13 mouse cellular contexts compared by ENCODE assay signal in genomic region chr12:71450128-71450527, GRCm38 (mm10).
DNase-seq lines count a peak whose midpoint lies in the region; ATAC-seq lines count a peak whose summit lies in the region.
"Had no signal": no experiment of that assay in that cellular context is flagged by ENCODE, and none has a peak within 500 bp of the region (broad histone marks: within the 10 kb centered on the region; RNA-seq: fewer than 3 reads in every experiment).

No protein-coding gene starts in this region.

- H3K27me3 ChIP-seq in heart, embryonic 12.5 days (replicated peaks) = no peaks in the 10 kb centered on the region
- H3K27me3 ChIP-seq in limb, embryonic 13.5 days = no peaks in the 10 kb centered on the region
- H3K27me3 ChIP-seq: midbrain, embryonic 12.5 days; neural tube, embryonic 15.5 days had no signal

- ATAC-seq in heart, embryonic 12.5 days (ENCODE audit: insufficient number of reproducible peaks, low FRiP score) = no peak
- no peak for ATAC-seq in limb, embryonic 13.5 days (ENCODE audit: low FRiP score, low read depth)
- ATAC-seq: CD4-positive, CD25-positive, alpha-beta regulatory T cell, adult 4 months had no signal

- 65% methylated on average over 4 of the region's 4 CpGs for WGBS in heart, embryonic 12.5 days
- WGBS in limb, embryonic 13.5 days = 65% methylated on average over 4 of the region's 4 CpGs

- no peaks in the 10 kb centered on the region for H3K36me3 ChIP-seq in heart, embryonic 12.5 days
- no peaks in the 10 kb centered on the region for H3K36me3 ChIP-seq in limb, embryonic 13.5 days
- H3K36me3 ChIP-seq: midbrain, embryonic 12.5 days; neural tube, embryonic 15.5 days had no signal

- peaks cover 7% of the 10 kb centered on the region for H3K4me1 ChIP-seq in heart, embryonic 12.5 days (replicated peaks)
- peaks cover 19% of the 10 kb centered on the region for H3K4me1 ChIP-seq in limb, embryonic 13.5 days
- H3K4me1 ChIP-seq: midbrain, embryonic 12.5 days; neural tube, embryonic 15.5 days had no signal

- H3K27ac ChIP-seq in heart, embryonic 12.5 days (ENCODE audit: poor library complexity, severe bottlenecking) = no peak overlapping the region
- peak overlapping the region; percentile 75; the same call in 1 of the 2 replicates for H3K27ac ChIP-seq in limb, embryonic 13.5 days
- H3K27ac ChIP-seq: midbrain, embryonic 12.5 days; neural tube, embryonic 15.5 days had no signal

- H3K9ac ChIP-seq in heart, embryonic 12.5 days = no peak overlapping the region
- no peak overlapping the region for H3K9ac ChIP-seq in limb, embryonic 13.5 days
- H3K9ac ChIP-seq: midbrain, embryonic 12.5 days; neural tube, embryonic 15.5 days had no signal

- H3K4me2 ChIP-seq in heart, embryonic 12.5 days = no peak overlapping the region
- H3K4me2 ChIP-seq in limb, embryonic 13.5 days (replicated peaks) = no peak overlapping the region
- H3K4me2 ChIP-seq: liver, embryonic 11.5 days; midbrain, embryonic 12.5 days; neural tube, embryonic 15.5 days had no signal

- DNase-seq in heart, adult 9 months (ENCODE audit: low spot score in 2 of 2) = peak; percentile 22 to 47
- DNase-seq in adrenal gland, postnatal 10 days = peak; percentile 41
- peak; percentile 27 to 33 for DNase-seq in adrenal gland, postnatal 36 days
- no peak for DNase-seq in thymus, postnatal 10 days (ENCODE audit: low spot score in 2 of 2)
- DNase-seq in layer of hippocampus, postnatal 14 days (ENCODE audit: low spot score in 2 of 2) = no peak
- DNase-seq: cerebellum, adult 11 months; cerebellum, postnatal 25 days had no signal

- no peak overlapping the region for H3K4me3 ChIP-seq in heart, embryonic 12.5 days
- H3K4me3 ChIP-seq in limb, embryonic 13.5 days = no peak overlapping the region
- H3K4me3 ChIP-seq: midbrain, embryonic 12.5 days; neural tube, embryonic 15.5 days had no signal

- H3K9me3 ChIP-seq in heart, embryonic 12.5 days (replicated peaks) = no peaks in the 10 kb centered on the region
- H3K9me3 ChIP-seq in limb, embryonic 13.5 days = no peaks in the 10 kb centered on the region
- H3K9me3 ChIP-seq: midbrain, embryonic 12.5 days; neural tube, embryonic 15.5 days had no signal

Comparison
In these comparisons a context has a peak if more than half of its experiments do, and no peak if none do; other contexts are left out.
1. DNase-seq: peak in heart, adult 9 months (2 of 2), adrenal gland, postnatal 10 days (single experiment) and adrenal gland, postnatal 36 days (2 of 2); none in thymus, postnatal 10 days (0 of 2) and layer of hippocampus, postnatal 14 days (0 of 2).